Comparison of ENCODE assay signal across 15 mouse cellular contexts in the genomic region with DNA sequence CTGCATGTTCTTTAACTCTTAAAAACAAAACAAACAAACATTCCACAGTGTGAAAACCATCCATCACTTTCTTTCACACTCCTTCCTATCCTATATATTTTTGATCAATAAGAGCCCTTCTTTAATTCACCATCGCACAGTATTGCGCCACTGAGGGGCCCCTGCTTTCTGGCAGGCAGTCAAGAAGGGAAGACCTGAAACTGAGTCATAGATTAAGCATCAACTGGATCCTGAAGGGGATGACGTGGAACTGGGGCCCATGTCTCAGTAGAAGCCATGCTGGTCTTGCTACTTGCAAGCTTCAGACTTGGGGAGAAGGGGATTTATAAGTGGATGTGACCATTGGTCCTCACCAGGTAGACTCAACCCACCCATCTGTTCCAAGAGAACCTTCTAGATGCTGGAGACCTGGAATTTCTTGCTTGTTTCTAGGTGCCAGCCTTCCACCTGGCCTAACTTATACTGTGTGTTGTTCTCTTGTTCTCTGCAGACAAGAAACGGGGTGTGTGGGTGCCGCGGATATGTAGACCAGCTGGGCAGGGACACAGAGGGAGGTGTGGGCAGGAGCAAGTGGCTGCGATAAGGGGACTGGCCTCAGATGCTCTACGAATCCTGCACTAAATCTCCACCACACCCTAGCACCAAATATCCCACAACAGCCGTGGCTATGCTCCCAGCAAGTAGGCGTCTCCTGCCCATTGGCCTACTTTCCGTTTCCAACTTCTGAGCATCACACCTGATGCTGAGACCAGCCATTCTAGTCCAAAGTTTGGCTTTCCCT. TPM values are rescaled to one million over a fixed set of nuclear protein-coding genes. Genes with fewer than 3 reads are reported as not detected.
DNase-seq lines count a peak whose midpoint lies in the region; ATAC-seq and TF ChIP-seq lines count a peak whose summit lies in the region.
"Had no signal": no experiment of that assay in that cellular context is flagged by ENCODE, and none has a peak within 500 bp of the region (broad histone marks: within the 10 kb centered on the region; RNA-seq: fewer than 3 reads in every experiment).

No protein-coding gene starts in this region.

- no peaks in the 10 kb centered on the region for H3K9me3 ChIP-seq in MEL (replicated peaks; ENCODE audit: insufficient read depth, low read length)
- no peaks in the 10 kb centered on the region for H3K9me3 ChIP-seq in intestine, embryonic 16.5 days (ENCODE audit: control insufficient read depth, low read length)
- H3K9me3 ChIP-seq: neural tube, embryonic 12.5 days had no signal

- no peak for TF ChIP-seq CTCF in MEL (IDR thresholded peaks at IDR 0.05 in 2 of 3, conservative IDR thresholded peaks at IDR 0.05 in 1 of 3; ENCODE audit: control insufficient read depth in 1 of 3, insufficient read depth in 1 of 3, low read depth in 2 of 3, low read length in 3 of 3, poor library complexity in 1 of 3, severe bottlenecking in 1 of 3)

- DNase-seq in MEL (ENCODE audit: low read depth, low spot score): peak; percentile 75
- DNase-seq in c-Kit-negative CD71-positive TER-119-positive erythroid progenitor cells, embryonic 14.5 days (ENCODE audit: low read depth, low spot score): peak; percentile 17
- no peak for DNase-seq in cerebellum, postnatal 36 days
- no peak for DNase-seq in adrenal gland, postnatal 10 days
- no peak for DNase-seq in layer of hippocampus, adult 9-11 months
- no peak for DNase-seq in layer of hippocampus, postnatal 36 days
- DNase-seq: adrenal gland, postnatal 14 days; cerebellum, adult 11-12 months; forebrain, postnatal 0 days; lung, embryonic 14.5 days; thymus, postnatal 14 days had no signal

- H3K27me3 ChIP-seq in MEL (ENCODE audit: control insufficient read depth in 1 of 2, insufficient read depth in 2 of 2, low read length in 2 of 2): no peaks in the 10 kb centered on the region
- no peaks in the 10 kb centered on the region for H3K27me3 ChIP-seq in intestine, embryonic 16.5 days (replicated peaks; ENCODE audit: control insufficient read depth, insufficient read depth, low read length)
- H3K27me3 ChIP-seq: neural tube, embryonic 12.5 days had no signal

- TF ChIP-seq RAD21 in MEL (IDR thresholded peaks at IDR 0.05; ENCODE audit: low read depth, low read length): no peak

- no peak; a peak in 1 of 4 replicates for TF ChIP-seq EP300 in MEL (IDR thresholded peaks at IDR 0.05; ENCODE audit: low read depth in 1 of 2, low read length in 2 of 2)

- H3K4me3 ChIP-seq in MEL (ENCODE audit: control insufficient read depth in 1 of 2, insufficient read depth in 1 of 2, low read depth in 2 of 2, low read length in 2 of 2): no peak overlapping the region
- H3K4me3 ChIP-seq in intestine, embryonic 16.5 days (ENCODE audit: low read length): no peak overlapping the region
- H3K4me3 ChIP-seq: neural tube, embryonic 12.5 days had no signal

- 78% methylated on average over 11 of the region's 11 CpGs for WGBS in intestine, embryonic 16.5 days

- H3K79me2 ChIP-seq in MEL (ENCODE audit: control insufficient read depth, insufficient read depth, low read length, poor library complexity): no peaks in the 10 kb centered on the region

- peaks cover 36 to 52% of the 10 kb centered on the region in 2 experiments for H3K4me1 ChIP-seq in MEL (ENCODE audit: control insufficient read depth in 1 of 2, insufficient read depth in 2 of 2, low read length in 2 of 2)
- H3K4me1 ChIP-seq in intestine, embryonic 16.5 days (ENCODE audit: control insufficient read depth, insufficient read depth, low read length): no peaks in the 10 kb centered on the region; the same call in 1 of the 2 replicates
- H3K4me1 ChIP-seq: neural tube, embryonic 12.5 days had no signal

- peak overlapping the region; percentile 47 for H3K27ac ChIP-seq in MEL (ENCODE audit: control insufficient read depth, low read depth, low read length)
- no peak overlapping the region for H3K27ac ChIP-seq in intestine, embryonic 16.5 days (ENCODE audit: low read length)
- H3K27ac ChIP-seq: neural tube, embryonic 12.5 days had no signal

- ATAC-seq in intestine, embryonic 16.5 days: peak; percentile 80
- ATAC-seq in megakaryocyte, adult 5-6 weeks (ENCODE audit: poor library complexity, severe bottlenecking): 0 out of 2 replicates have a peak, but pooled peaks have one; percentile 18
- ATAC-seq: forebrain, postnatal 0 days; hindbrain, embryonic 16.5 days had no signal

- no peak overlapping the region for H3K4me2 ChIP-seq in intestine, embryonic 16.5 days (ENCODE audit: low read depth, low read length)
- H3K4me2 ChIP-seq: lung, embryonic 14.5 days; neural tube, embryonic 12.5 days had no signal

- no peak overlapping the region for H3K9ac ChIP-seq in MEL (ENCODE audit: control insufficient read depth, low read depth, low read length, poor library complexity, severe bottlenecking)
- no peak overlapping the region for H3K9ac ChIP-seq in intestine, embryonic 16.5 days (ENCODE audit: low read depth, low read length)
- H3K9ac ChIP-seq: forebrain, postnatal 0 days; lung, embryonic 14.5 days; neural tube, embryonic 12.5 days had no signal

- peaks cover 0 to 52% of the 10 kb centered on the region in 2 experiments; a peak in 2 of 4 replicates for H3K36me3 ChIP-seq in MEL (ENCODE audit: control insufficient read depth in 1 of 2, insufficient read depth in 2 of 2, low read length in 2 of 2)
- no peaks in the 10 kb centered on the region for H3K36me3 ChIP-seq in intestine, embryonic 16.5 days (ENCODE audit: control insufficient read depth, insufficient read depth, low read length)
- H3K36me3 ChIP-seq: neural tube, embryonic 12.5 days had no signal

- TF ChIP-seq POLR2A in MEL (IDR thresholded peaks at IDR 0.05; ENCODE audit: control insufficient read depth in 1 of 2, insufficient read depth in 1 of 2, low read depth in 1 of 2, low read length in 2 of 2, poor library complexity in 1 of 2): no peak

TF ChIP-seq in MEL, 35 proteins besides CTCF, POLR2A, EP300 and RAD21:
- TF ChIP-seq TCF12 (IDR thresholded peaks at IDR 0.05; ENCODE audit: low read depth, low read length): 0 out of 2 replicates have a peak, but pooled peaks have one; percentile 5
- TF ChIP-seq POLR2AphosphoS5 (IDR thresholded peaks at IDR 0.05; ENCODE audit: borderline replicate concordance, low read depth, low read length): no peak
- no peak for TF ChIP-seq UBTF (IDR thresholded peaks at IDR 0.05; ENCODE audit: borderline replicate concordance, insufficient read depth, low read depth, low read length)
- TF ChIP-seq MYC (IDR thresholded peaks at IDR 0.05; ENCODE audit: low read depth, low read length): no peak
- no peak for TF ChIP-seq USF2 (IDR thresholded peaks at IDR 0.05; ENCODE audit: borderline replicate concordance in 1 of 2, insufficient read depth in 1 of 2, low read depth in 1 of 2, low read length in 2 of 2)
- no peak for TF ChIP-seq CHD1 (IDR thresholded peaks at IDR 0.05; ENCODE audit: low read depth, low read length)
- no peak for TF ChIP-seq GATA1 (IDR thresholded peaks at IDR 0.05; ENCODE audit: low read depth, low read length)
- no peak for TF ChIP-seq NELFE (IDR thresholded peaks at IDR 0.05; ENCODE audit: low read depth, low read length)
- no peak for TF ChIP-seq CHD2 (IDR thresholded peaks at IDR 0.05; ENCODE audit: low read length)
- no peak for TF ChIP-seq KAT2A (conservative IDR thresholded peaks at IDR 0.05; ENCODE audit: low read depth, low read length)
- no peak for TF ChIP-seq E2F4 (IDR thresholded peaks at IDR 0.05; ENCODE audit: borderline replicate concordance, low read depth, low read length)
- TF ChIP-seq MAX (IDR thresholded peaks at IDR 0.05; ENCODE audit: low read length): no peak
- no peak for TF ChIP-seq BHLHE40 (IDR thresholded peaks at IDR 0.05; ENCODE audit: borderline replicate concordance, low read depth, low read length)
- TF ChIP-seq NRF1 (IDR thresholded peaks at IDR 0.05; ENCODE audit: insufficient read depth, low read depth, low read length, poor library complexity, severe bottlenecking): no peak
- peak; percentile 54; the same call in 1 of the 2 replicates for TF ChIP-seq ETS1 (IDR thresholded peaks at IDR 0.05; ENCODE audit: low read depth, low read length)

RNA-seq across cellular contexts. Expression of a gene that starts 18.3 kb away (rescaled TPM):
- total RNA-seq in MEL (2012; rRNA removed): 4.9 and 5.1 TPM in 2 replicates
- 10 to 100 TPM in 1 of 2 experiments, not detected in 1; 19.4 TPM for polyA plus RNA-seq in MEL (2012; ENCODE audit: insufficient read depth in 1 of 2, insufficient read length in 2 of 2, low read depth in 1 of 2, low replicate concordance in 2 of 2, missing spikeins in 1 of 2)
- polyA plus RNA-seq in intestine, embryonic 16.5 days (2015; fragmentation: Nextera tagmentation; extraction: Ambion mirVana): 23.4 and 29.0 TPM in 2 replicates
- total RNA-seq in megakaryocyte, adult 5-6 weeks (2015): 152 and 154 TPM in 2 replicates
- total RNA-seq in megakaryocyte, adult 5-6 weeks (2017): 37.9 and 77.9 TPM in 2 replicates
- total RNA-seq in adrenal gland, postnatal 10 days (2021): 10 to 100 TPM; 54.7 to 56.1 TPM
- 10 to 100 TPM; 61.8 to 62.2 TPM for total RNA-seq in layer of hippocampus, postnatal 36 days (2021)

Comparison
In these comparisons a context has a peak if more than half of its experiments do, and no peak if none do; other contexts are left out.
1. DNase-seq: peak in MEL (single experiment) and c-Kit-negative CD71-positive TER-119-positive erythroid progenitor cells, embryonic 14.5 days (single experiment); none in cerebellum, postnatal 36 days (0 of 2), adrenal gland, postnatal 10 days (single experiment), layer of hippocampus, adult 9-11 months (single experiment) and layer of hippocampus, postnatal 36 days (0 of 2).